Mouse (Mus musculus): ENCODE results near the gene Slc36a1. TPM values are rescaled to one million over a fixed set of nuclear protein-coding genes. Genes with fewer than 3 reads are reported as not detected.

Slc36a1 gene
- 1 to 10 TPM; 1.7 to 4.1 TPM for polyA plus RNA-seq (2017; shearing (Covaris generic))

GRCm38 (mm10) chr11:55204159-55204596, at the start of gene Slc36a1:
Gene Slc36a1 (plus strand): TSS chr11:55204350.

GRCm38 (mm10) chr11:55184733-55185291, 19.3 kb upstream of the Slc36a1 start, which contains the start of gene Slc36a2:
Gene Slc36a2 (minus strand): TSS chr11:55185077.

Other genes with a start within 250 kb of the Slc36a1 start
- gene Tnip1, start 241.4 kb upstream of the Slc36a1 start, polyA plus RNA-seq (2017; shearing (Covaris generic)): 100 to 1,000 TPM; 126 to 153 TPM
- 100 to 1,000 TPM; 497 to 618 TPM for gene Anxa6, start 170.9 kb upstream of the Slc36a1 start, polyA plus RNA-seq (2017; shearing (Covaris generic))
- 10 to 100 TPM; 77.2 to 79.1 TPM for gene Ccdc69, start 126.2 kb upstream of the Slc36a1 start, polyA plus RNA-seq (2017; shearing (Covaris generic))
- 10 to 100 TPM; 89.4 to 97.1 TPM for gene Gm2a, start 106.2 kb upstream of the Slc36a1 start, polyA plus RNA-seq (2017; shearing (Covaris generic))
- gene Slc36a3, start 52.6 kb upstream of the Slc36a1 start, polyA plus RNA-seq (2017; shearing (Covaris generic)): under 1 TPM; 0.78 to 0.84 TPM
- gene Slc36a2, start 19.3 kb upstream of the Slc36a1 start, polyA plus RNA-seq (2017; shearing (Covaris generic)): 1 to 10 TPM in 1 of 2 experiments, under 1 TPM in 1; 0.46 to 2.5 TPM
- under 1 TPM; 0.05 to 0.70 TPM for gene Fat2, start 132.2 kb downstream of the Slc36a1 start, polyA plus RNA-seq (2017; shearing (Covaris generic))
- gene Sparc, start 218.8 kb downstream of the Slc36a1 start, polyA plus RNA-seq (2017; shearing (Covaris generic)): 1 to 10 TPM in 1 of 2 experiments, under 1 TPM in 1; 0.43 to 2.3 TPM